Mouse (Mus musculus) C2C12 (cell line): ENCODE measurements around the gene Tmem198.

ENCODE experiments used
- CEBPB ChIP-seq: IDR thresholded peaks from one replicate; pipeline ENCODE4 v1.6.1; 2011; ENCODE audit warnings: low read depth, mild to moderate bottlenecking, control low read depth, moderate library complexity
- CTCF ChIP-seq: IDR thresholded peaks from one replicate; pipeline ENCODE4 v1.5.1; 2011; ENCODE audit not compliant: control insufficient read depth, insufficient read depth, insufficient read length
- FOSL1 ChIP-seq: IDR thresholded peaks from one replicate; pipeline ENCODE4 v1.8.0; 2011; ENCODE audit warnings: mild to moderate bottlenecking, low read length; ENCODE audit not compliant: poor library complexity, insufficient read depth, severe bottlenecking
- MAX ChIP-seq: IDR thresholded peaks from one replicate; pipeline ENCODE4 v1.6.1; 2011; ENCODE audit warnings: mild to moderate bottlenecking, control low read depth
- MYOD1 ChIP-seq: IDR thresholded peaks from one replicate; pipeline ENCODE4 v1.6.1; 2011; ENCODE audit warnings: low read depth; ENCODE audit not compliant: control insufficient read depth, insufficient read length
- MYOG ChIP-seq: IDR thresholded peaks from one replicate; pipeline ENCODE4 v1.6.1; 2011; ENCODE audit not compliant: control insufficient read depth, insufficient read length; ENCODE audit errors: extremely low read depth
- USF1 ChIP-seq: IDR thresholded peaks from one replicate; pipeline ENCODE4 v1.6.1; 2011; ENCODE audit warnings: low read depth, mild to moderate bottlenecking, control low read depth, moderate library complexity

- TF ChIP-seq CTCF (no peak), USF1 (no peak), CEBPB (no peak), MAX (no peak), MYOD1 (no peak), FOSL1 (no peak), MYOG (no peak)
Measured at GRCm38 (mm10) chr1:75502945-75503650, 23.8 kb downstream of the Tmem198 start.
